9 mouse cellular contexts compared by ENCODE assay signal in the genomic region with DNA sequence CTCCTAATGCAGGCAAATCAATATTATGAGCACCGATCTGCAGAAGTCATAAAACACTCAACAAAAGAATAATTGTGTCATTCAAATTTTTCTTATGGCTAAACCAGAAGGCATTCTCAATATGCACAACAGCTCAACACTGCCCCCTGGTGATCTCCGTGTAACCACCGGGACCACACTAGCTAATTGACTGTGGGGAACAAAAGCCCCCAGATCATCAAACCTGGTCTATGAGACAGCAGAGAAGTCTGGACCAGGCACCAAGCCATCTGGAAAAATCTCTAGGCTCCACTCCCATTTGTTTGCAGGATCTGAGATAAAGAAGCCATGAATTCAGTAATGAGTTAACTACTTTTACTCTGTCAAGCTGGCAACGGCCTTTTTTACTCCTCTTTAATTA. TPM values are rescaled to one million over a fixed set of nuclear protein-coding genes. Genes with fewer than 3 reads are reported as not detected.
DNase-seq lines count a peak whose midpoint lies in the region; ATAC-seq lines count a peak whose summit lies in the region.
"Had no signal": no experiment of that assay in that cellular context is flagged by ENCODE, and none has a peak within 500 bp of the region (broad histone marks: within the 10 kb centered on the region; RNA-seq: fewer than 3 reads in every experiment).

No protein-coding gene starts in this region.

- no peaks in the 10 kb centered on the region for H3K9me3 ChIP-seq in heart, embryonic 11.5 days (replicated peaks; ENCODE audit: control insufficient read depth, low read length)
- H3K9me3 ChIP-seq: embryonic facial prominence, embryonic 12.5 days had no signal

- peaks cover 43% of the 10 kb centered on the region for H3K4me1 ChIP-seq in heart, embryonic 11.5 days (ENCODE audit: control insufficient read depth, insufficient read depth, low read length)

- ATAC-seq in heart, embryonic 11.5 days (replicated peaks; ENCODE audit: insufficient number of reproducible peaks, low FRiP score, low TSS enrichment) = no peak
- peak; percentile 78 for ATAC-seq in megakaryocyte progenitor cell, adult 5-6 weeks (replicated peaks; ENCODE audit: poor library complexity)

- no peaks in the 10 kb centered on the region for H3K27me3 ChIP-seq in heart, embryonic 11.5 days (ENCODE audit: control insufficient read depth, insufficient read depth, low read length)
- H3K27me3 ChIP-seq: embryonic facial prominence, embryonic 12.5 days had no signal

- DNase-seq in heart, adult 8-10 months (ENCODE audit: low spot score) = peak; percentile 78
- peak; percentile 65 for DNase-seq in 416B (ENCODE audit: low read depth)
- peak; percentile 78 for DNase-seq in R1 (ENCODE audit: low read depth, low spot score)
- peak; percentile 41 for DNase-seq in embryo, embryonic 11.5 days (ENCODE audit: low read depth, low spot score)
- DNase-seq in kidney, postnatal 14 days = peak; percentile 74
- peak; percentile 57 to 84 for DNase-seq in urinary bladder, postnatal 4 days (ENCODE audit: low spot score in 2 of 2)

- no peak overlapping the region for H3K27ac ChIP-seq in heart, embryonic 11.5 days (ENCODE audit: low read depth, low read length)
- H3K27ac ChIP-seq: embryonic facial prominence, embryonic 12.5 days had no signal

- no peaks in the 10 kb centered on the region for H3K36me3 ChIP-seq in heart, embryonic 11.5 days (ENCODE audit: control insufficient read depth, insufficient read depth, low read length)
- H3K36me3 ChIP-seq: embryonic facial prominence, embryonic 12.5 days had no signal

- H3K4me3 ChIP-seq in heart, embryonic 11.5 days (ENCODE audit: low read depth, low read length) = no peak overlapping the region
- H3K4me3 ChIP-seq: embryonic facial prominence, embryonic 12.5 days had no signal

- no peak overlapping the region for H3K4me2 ChIP-seq in heart, embryonic 11.5 days
- H3K4me2 ChIP-seq: embryonic facial prominence, embryonic 12.5 days had no signal

- no peak overlapping the region for H3K9ac ChIP-seq in heart, embryonic 11.5 days (ENCODE audit: low read depth, low read length)
- H3K9ac ChIP-seq: embryonic facial prominence, embryonic 12.5 days had no signal

- 66% methylated on average over 4 of the region's 4 CpGs for WGBS in heart, embryonic 11.5 days (ENCODE audit: insufficient replicate concordance)

RNA-seq across cellular contexts. Expression of a gene that starts 50.2 kb away (rescaled TPM):
- 10 to 100 TPM; 63.6 to 67.4 (median 65.5) TPM for total RNA-seq in heart, adult 8-10 months (2022)
- polyA plus RNA-seq in heart, embryonic 11.5 days (2014; fragmentation: Nextera tagmentation; extraction: Ambion mirVana) = 25.3 and 31.0 TPM in 2 replicates
- total RNA-seq in megakaryocyte progenitor cell, adult 5-6 weeks (2015) = 51.5 and 57.9 TPM in 2 replicates
- total RNA-seq in megakaryocyte progenitor cell, adult 5-6 weeks (2017) = 55.1 and 64.4 TPM in 2 replicates
